Mouse (Mus musculus) midbrain, embryonic 11.5 days (tissue): Measurements from ENCODE around the gene Sec24c. TPM values are rescaled to one million over a fixed set of nuclear protein-coding genes. Genes with fewer than 3 reads are reported as not detected.

Experiments used
- ATAC-seq: fragments of 200-750 bp; cut with Nextera tagmentation; 2 replicates; pipeline ENCODE4 v1.8.0; 2017; ENCODE audit warnings: moderate TSS enrichment, moderate library complexity; ENCODE audit not compliant: low FRiP score
- DNase-seq: peaks from one replicate; pipeline ENCODE4 v3.0.0; 2015; ENCODE audit warnings: low spot score; ENCODE audit errors: missing footprints
- H3K27ac ChIP-seq: fragments of 300-500 bp; sonication (generic); 2 replicates; pipeline ENCODE4 v1.5.1; 2014; ENCODE audit warnings: low read depth, low read length
- H3K27me3 ChIP-seq: fragments of 300-500 bp; sonication (generic); 2 replicates; pipeline ENCODE4 v1.6.1; 2014; ENCODE audit warnings: mild to moderate bottlenecking, low read length, moderate library complexity, mixed read lengths; ENCODE audit not compliant: control insufficient read depth, insufficient read depth
- H3K36me3 ChIP-seq: fragments of 300-500 bp; sonication (generic); 2 replicates; pipeline ENCODE4 v1.6.1; 2014; ENCODE audit warnings: mild to moderate bottlenecking, low read length, moderate library complexity, mixed read lengths; ENCODE audit not compliant: control insufficient read depth, insufficient read depth
- H3K4me1 ChIP-seq: fragments of 300-500 bp; sonication (generic); 2 replicates; pipeline ENCODE4 v1.6.1; 2014; ENCODE audit warnings: low read length; ENCODE audit not compliant: control insufficient read depth, insufficient read depth
- H3K4me2 ChIP-seq: fragments of 300-500 bp; sonication (generic); 2 replicates; pipeline ENCODE4 v1.6.1; 2014; ENCODE audit warnings: mild to moderate bottlenecking, moderate library complexity
- H3K4me3 ChIP-seq: fragments of 300-500 bp; sonication (generic); 2 replicates; pipeline ENCODE4 v1.5.1; 2014; ENCODE audit warnings: low read depth, low read length
- H3K9ac ChIP-seq: fragments of 300-500 bp; sonication (generic); 2 replicates; pipeline ENCODE4 v1.6.1; 2014; ENCODE audit warnings: low read length
- H3K9me3 ChIP-seq: fragments of 300-500 bp; sonication (generic); 2 replicates; pipeline ENCODE4 v1.6.1; 2016; ENCODE audit warnings: low read length; ENCODE audit not compliant: control insufficient read depth
- WGBS: fragments of 180-500 bp; shearing (Covaris S2); extraction: QIAGEN DNeasy Blood & Tissue Kit; methylation state at CpG from one replicate; pipeline ENCODE4 v1.1.7; 2014; 5-methylcytosine and 5-hydroxymethylcytosine counted together
- polyA plus RNA-seq: library from polyadenylated mRNA; unstranded; fragments of >200 nt; fragmentation: Nextera tagmentation; extraction: Ambion mirVana; gene quantifications from 2 replicates; pipeline ENCODE4 v1.2.1, GENCODE M21; 2014

The Sec24c gene
- polyA plus RNA-seq, 1 experiment from 2014 or later: 74.7 TPM

- DNase-seq: no peak
- Histone ChIP-seq H3K9ac (no peak overlapping the region), H3K4me2 (no peak overlapping the region), H3K4me3 (no peak overlapping the region), H3K4me1 (no peaks in the 10 kb centered on the region), H3K9me3 (no peaks in the 10 kb centered on the region), H3K27ac (no peak overlapping the region), H3K36me3 (no peaks in the 10 kb centered on the region), H3K27me3 (no peaks in the 10 kb centered on the region)
- ATAC-seq: no peak
- 67% methylated on average over 1 of the region's 1 CpGs for WGBS
These were observed 6.6 kb upstream of the Sec24c start for GRCm38 (mm10) chr14:20667469-20667868.

GRCm38 (mm10) chr14:20668154-20668810 is 5.8 kb upstream of the Sec24c start, which contains the start of gene Synpo2l:
Gene Synpo2l, minus strand, starts transcription at chr14:20668354.
- Histone ChIP-seq H3K4me3 (no peak within 1 kb of the TSS), H3K27me3 (no peaks in the 10 kb centered on the region), H3K9me3 (no peaks in the 10 kb centered on the region), H3K27ac (no peak within 1 kb of the TSS), H3K4me1 (no peaks in the 10 kb centered on the region), H3K9ac (no peak within 1 kb of the TSS), H3K36me3 (no peaks in the 10 kb centered on the region), H3K4me2 (no peak within 1 kb of the TSS)
- DNase-seq (no peak), ATAC-seq (no peak)
- WGBS: 77% methylated on average over 8 of the region's 8 CpGs

- WGBS: 95% methylated on average over 2 of the region's 2 CpGs
- no peak overlapping the region for H3K27ac ChIP-seq
- ATAC-seq: no peak
- H3K9ac ChIP-seq: no peak overlapping the region
- H3K4me2 ChIP-seq: no peak overlapping the region
- no peak overlapping the region for H3K4me3 ChIP-seq
- peaks cover 9% of the 10 kb centered on the region for H3K4me1 ChIP-seq
- H3K36me3 ChIP-seq: peaks cover 8% of the 10 kb centered on the region
- H3K9me3 ChIP-seq: no peaks in the 10 kb centered on the region
- no peak for DNase-seq
- H3K27me3 ChIP-seq: no peaks in the 10 kb centered on the region
These were observed 1.1 kb upstream of the Sec24c start for GRCm38 (mm10) chr14:20672990-20673389.

- no peak for DNase-seq
These were observed 409 bp upstream of the Sec24c start for GRCm38 (mm10) chr14:20673735-20674063.

GRCm38 (mm10) chr14:20677906-20678305 is 3.8 kb downstream of the Sec24c start:
- H3K9me3 ChIP-seq: no peaks in the 10 kb centered on the region
- 92% methylated on average over 4 of the region's 4 CpGs for WGBS
- DNase-seq: peak; percentile 6

More at GRCm38 (mm10) chr14:20673735-20674063, 409 bp upstream of the Sec24c start:
- peaks cover 8% of the 10 kb centered on the region for H3K36me3 ChIP-seq
- ATAC-seq: peak; percentile 82
- H3K4me2 ChIP-seq: peak overlapping the region; percentile 85
- H3K9ac ChIP-seq: peak overlapping the region; percentile 46; the same call in 1 of the 2 replicates
- H3K9me3 ChIP-seq: no peaks in the 10 kb centered on the region
- H3K4me1 ChIP-seq: peaks cover 9% of the 10 kb centered on the region
- H3K4me3 ChIP-seq: peak overlapping the region; percentile 84
- H3K27me3 ChIP-seq: no peaks in the 10 kb centered on the region
- 11% methylated on average over 13 of the region's 13 CpGs for WGBS
- H3K27ac ChIP-seq: peak overlapping the region; percentile 7; the same call in 1 of the 2 replicates

DNA sequence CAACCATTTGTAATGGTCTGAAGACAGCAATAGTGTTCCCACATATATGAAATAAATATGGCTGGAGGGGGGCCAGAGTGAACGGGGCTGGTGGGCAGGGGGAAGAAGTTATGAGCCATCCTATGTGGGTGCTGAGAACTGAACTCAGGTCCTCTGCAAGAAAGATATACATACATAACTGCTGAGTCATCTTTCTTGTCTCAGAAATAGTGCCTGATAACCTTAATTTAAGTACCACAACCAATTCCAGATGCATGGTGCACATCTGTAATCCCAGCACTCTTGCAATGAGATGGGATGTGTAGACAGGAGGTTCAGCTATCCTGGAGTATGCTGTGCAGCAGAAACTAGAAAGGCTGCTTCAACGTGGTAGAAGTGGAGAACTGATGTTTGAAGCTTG is 7.6 kb downstream of the Sec24c start:
- H3K27ac ChIP-seq: no peak overlapping the region
- H3K4me1 ChIP-seq: no peaks in the 10 kb centered on the region
- WGBS: 87% methylated on average over 2 of the region's 2 CpGs
- peaks cover 51% of the 10 kb centered on the region for H3K36me3 ChIP-seq
- H3K27me3 ChIP-seq: no peaks in the 10 kb centered on the region
- no peak for ATAC-seq
- no peak overlapping the region for H3K4me2 ChIP-seq
- no peak overlapping the region for H3K4me3 ChIP-seq
- no peaks in the 10 kb centered on the region for H3K9me3 ChIP-seq
- no peak overlapping the region for H3K9ac ChIP-seq
- no peak for DNase-seq

More at GRCm38 (mm10) chr14:20677906-20678305, 3.8 kb downstream of the Sec24c start:
- no peak for ATAC-seq
- H3K4me2 ChIP-seq: no peak overlapping the region
- H3K4me1 ChIP-seq: peaks cover 9% of the 10 kb centered on the region
- H3K27ac ChIP-seq: no peak overlapping the region
- H3K27me3 ChIP-seq: no peaks in the 10 kb centered on the region
- H3K4me3 ChIP-seq: no peak overlapping the region
- H3K36me3 ChIP-seq: peaks cover 25% of the 10 kb centered on the region
- no peak overlapping the region for H3K9ac ChIP-seq

DNA sequence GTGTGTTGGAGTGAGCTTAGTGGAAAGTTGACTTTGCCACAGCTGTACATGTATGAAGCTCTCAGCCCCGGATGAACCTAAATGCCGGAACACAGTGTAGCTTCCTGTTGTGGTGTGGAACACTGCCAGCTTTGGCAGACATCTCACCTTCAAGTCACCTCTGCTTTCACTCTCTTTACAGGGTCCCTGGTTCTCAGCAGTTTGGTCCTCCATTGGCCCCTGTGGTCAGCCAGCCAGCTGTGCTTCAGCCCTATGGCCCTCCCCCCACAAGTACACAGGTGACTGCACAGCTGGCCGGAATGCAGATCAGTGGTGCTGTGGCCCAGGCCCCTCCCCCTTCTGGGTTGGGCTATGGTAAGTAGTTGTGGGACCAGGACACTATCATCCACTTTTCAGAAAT is 8.4 kb downstream of the Sec24c start:
- ATAC-seq (no peak), DNase-seq (no peak)
- Histone ChIP-seq H3K27ac (no peak overlapping the region), H3K4me2 (no peak overlapping the region), H3K36me3 (peaks cover 53% of the 10 kb centered on the region), H3K4me3 (no peak overlapping the region), H3K4me1 (no peaks in the 10 kb centered on the region), H3K27me3 (no peaks in the 10 kb centered on the region), H3K9me3 (no peaks in the 10 kb centered on the region), H3K9ac (no peak overlapping the region)
- WGBS: 78% methylated on average over 3 of the region's 3 CpGs

DNA sequence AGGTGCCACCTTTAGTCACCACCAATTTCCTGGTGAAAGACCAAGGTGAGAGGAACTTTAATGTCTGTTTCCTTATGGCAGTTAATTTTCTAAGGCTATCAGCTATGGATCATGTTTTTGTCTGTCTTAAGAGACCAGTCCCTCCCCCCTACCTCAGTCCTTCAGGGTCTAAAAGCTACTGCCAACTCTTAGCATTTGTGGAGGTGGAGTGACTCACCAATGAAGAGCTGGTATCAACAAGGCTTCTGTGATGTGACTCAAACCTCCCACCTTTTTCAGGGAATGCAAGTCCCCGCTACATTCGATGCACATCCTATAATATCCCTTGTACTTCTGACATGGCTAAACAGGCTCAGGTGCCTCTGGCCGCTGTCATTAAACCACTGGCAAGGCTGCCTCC is 12.5 kb downstream of the Sec24c start:
- H3K9me3 ChIP-seq: no peaks in the 10 kb centered on the region
- peaks cover 61% of the 10 kb centered on the region for H3K36me3 ChIP-seq

GRCm38 (mm10) chr14:20689009-20689408 is 14.9 kb downstream of the Sec24c start:
- peaks cover 56% of the 10 kb centered on the region for H3K36me3 ChIP-seq
- H3K9ac ChIP-seq: no peak overlapping the region
- H3K4me2 ChIP-seq: no peak overlapping the region
- H3K9me3 ChIP-seq: no peaks in the 10 kb centered on the region
- 90% methylated on average over 2 of the region's 2 CpGs for WGBS
- no peaks in the 10 kb centered on the region for H3K27me3 ChIP-seq
- ATAC-seq: no peak
- no peak overlapping the region for H3K4me3 ChIP-seq
- peaks cover under 1% of the 10 kb centered on the region; the same call in 1 of the 2 replicates for H3K4me1 ChIP-seq
- DNase-seq: peak; percentile 41
- H3K27ac ChIP-seq: no peak overlapping the region

More for the DNA sequence above, 12.5 kb downstream of the Sec24c start:
- Histone ChIP-seq H3K9ac (no peak overlapping the region), H3K4me3 (no peak overlapping the region), H3K27me3 (no peaks in the 10 kb centered on the region), H3K4me2 (no peak overlapping the region), H3K4me1 (no peaks in the 10 kb centered on the region), H3K27ac (no peak overlapping the region)
- no peak for ATAC-seq
- peak; percentile 56 for DNase-seq
- WGBS: 90% methylated on average over 3 of the region's 3 CpGs
